Mouse (Mus musculus) right cerebral cortex, postnatal 10 days (tissue): ENCODE results near the gene Mr1.
A peak's percentile ranks its signal among the peaks of the same experiment; 100 is the strongest.

Experiments
- DNase-seq, 2 experiments: peaks; one replicate each; pipeline ENCODE4 v3.0.0; 2021; ENCODE audit warnings: low spot score in 2 of 2

Gene Mr1

GRCm38 (mm10) chr1:155093971-155094707 lies 52.5 kb downstream of the Mr1 start:
- DNase-seq = no peak

- no peak for DNase-seq
These were observed 53.3 kb downstream of the Mr1 start for GRCm38 (mm10) chr1:155093145-155093791.

DNA sequence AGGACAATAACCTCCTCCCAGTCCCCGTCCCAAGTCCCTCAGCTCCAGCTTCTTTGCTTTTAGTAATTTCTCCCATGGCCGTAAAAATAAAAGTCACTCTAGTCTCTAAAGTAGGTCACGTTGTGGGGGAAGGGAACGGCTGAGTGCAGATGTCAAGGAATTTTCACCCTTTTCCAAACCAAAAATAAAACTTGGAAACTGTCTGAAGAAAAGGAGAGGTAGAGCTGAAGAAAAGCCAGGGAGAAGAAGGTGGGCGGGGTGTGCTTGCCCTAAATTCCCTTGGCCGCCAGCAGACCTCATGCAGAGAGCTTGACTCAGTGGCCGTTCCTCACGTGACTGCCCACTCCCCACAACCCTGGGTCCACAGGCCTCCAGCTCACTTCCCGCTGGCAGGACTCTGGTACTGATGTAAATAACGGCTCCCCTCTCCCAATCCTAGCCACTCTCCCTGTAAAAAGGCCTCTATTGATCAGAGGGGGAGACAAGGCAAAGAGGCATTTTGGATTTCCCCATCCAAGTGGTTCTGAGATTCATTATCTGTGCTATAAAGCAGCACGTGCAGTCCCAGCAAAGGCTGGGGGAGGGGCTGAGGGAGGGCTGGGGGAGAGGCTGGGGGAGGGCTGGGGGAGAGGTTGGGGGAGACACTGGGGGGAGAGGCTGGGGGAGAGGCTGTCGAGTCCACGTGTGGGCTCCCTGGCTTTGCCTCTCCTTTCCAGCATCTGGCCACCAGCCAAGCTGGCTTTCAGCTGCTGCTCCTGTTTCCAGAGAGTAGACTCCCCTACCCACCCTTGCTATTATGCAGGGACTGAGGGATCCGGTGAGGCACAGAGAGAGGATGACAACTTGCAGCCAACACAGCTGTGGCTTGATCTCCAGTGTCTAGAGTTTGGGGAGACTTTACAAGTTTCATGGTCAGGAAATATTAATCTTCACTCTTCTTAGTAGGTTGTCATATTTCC lies 54.5 kb downstream of the Mr1 start:
- DNase-seq = peak; percentile 86 to 88

- no peak for DNase-seq
These were observed 55.2 kb downstream of the Mr1 start for GRCm38 (mm10) chr1:155091374-155091841.

DNA sequence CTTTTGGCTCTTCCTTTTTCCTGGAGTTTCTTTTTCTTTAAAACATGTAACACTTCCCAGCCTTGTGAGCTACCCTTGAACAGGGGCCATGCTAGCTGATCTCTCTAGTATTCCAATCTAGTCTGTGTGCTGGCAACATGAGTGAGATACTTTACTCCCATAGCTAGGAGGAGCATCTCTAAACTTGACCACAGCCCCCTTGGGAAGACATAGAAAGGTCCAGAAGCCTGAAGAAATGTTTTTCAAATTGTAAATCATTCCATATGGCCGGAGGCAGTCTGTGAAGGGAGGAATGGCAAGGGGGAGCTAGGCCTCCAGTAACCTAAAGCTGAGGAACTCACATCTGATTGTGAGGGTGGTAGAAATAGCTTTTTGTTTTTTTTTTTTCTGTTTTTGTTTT lies 55.9 kb downstream of the Mr1 start:
- DNase-seq = no peak

GRCm38 (mm10) chr1:155090327-155090726 lies 56.3 kb downstream of the Mr1 start:
- DNase-seq = no peak

DNA sequence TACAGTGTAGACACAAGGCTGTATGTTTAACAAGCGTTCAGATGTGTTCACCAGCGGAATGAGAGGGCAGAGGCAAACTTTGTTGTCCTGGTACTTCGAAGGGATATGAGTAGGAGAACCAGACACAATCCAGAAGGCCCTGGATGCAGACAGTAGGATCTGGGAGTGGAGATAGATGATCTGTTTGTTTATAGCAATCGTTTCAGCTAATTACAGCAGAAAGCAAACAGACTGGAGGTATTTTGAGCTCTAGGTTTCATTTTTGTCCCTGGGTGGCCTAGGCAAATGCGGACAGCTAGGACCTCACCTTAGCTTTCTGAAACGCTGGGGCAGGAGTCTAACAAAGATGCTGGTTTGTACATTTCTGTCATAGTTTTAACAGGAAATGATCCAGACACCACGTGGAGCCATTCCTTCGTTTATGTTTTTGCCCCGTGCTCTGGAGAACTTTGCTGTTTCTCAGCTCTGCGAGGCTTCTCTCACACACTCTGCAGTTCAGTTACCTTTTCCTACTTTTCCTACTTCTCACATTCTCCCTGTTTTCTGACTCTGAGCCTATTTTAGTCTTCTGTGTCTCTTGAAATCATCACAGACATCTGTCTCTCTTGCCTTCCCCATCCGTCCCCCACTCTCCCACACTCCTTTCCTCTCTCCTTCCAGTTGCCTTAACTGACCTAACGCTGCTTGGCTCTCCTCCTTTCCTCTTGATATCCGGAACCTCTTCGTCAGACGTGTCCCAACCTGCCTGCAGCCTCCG lies 57.6 kb downstream of the Mr1 start:
- DNase-seq = no peak

- DNase-seq = no peak
These were observed 58.6 kb downstream of the Mr1 start for GRCm38 (mm10) chr1:155088046-155088445.

DNA sequence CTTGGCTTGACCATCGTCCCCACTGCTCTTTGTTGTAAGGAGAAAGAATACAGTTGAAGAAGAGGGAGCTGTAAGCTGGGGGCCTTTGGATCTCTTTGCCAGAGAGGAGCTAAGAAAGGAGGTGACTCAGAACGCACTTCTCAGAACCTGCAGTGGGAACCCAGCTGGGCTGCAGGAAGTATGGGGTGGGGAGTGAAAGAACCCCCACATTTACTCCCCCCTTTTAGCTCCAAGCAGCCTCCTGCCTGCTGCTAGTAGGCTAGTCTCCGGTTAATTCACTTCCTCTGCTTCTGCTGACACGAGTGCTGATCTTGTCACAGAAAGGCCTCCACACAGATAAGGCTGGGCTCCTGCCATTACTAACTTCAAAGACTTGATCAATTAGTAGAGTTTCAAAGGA lies 59.7 kb downstream of the Mr1 start:
- DNase-seq = no peak

- no peak for DNase-seq
These were observed 60.2 kb downstream of the Mr1 start for GRCm38 (mm10) chr1:155086416-155086815.

DNA sequence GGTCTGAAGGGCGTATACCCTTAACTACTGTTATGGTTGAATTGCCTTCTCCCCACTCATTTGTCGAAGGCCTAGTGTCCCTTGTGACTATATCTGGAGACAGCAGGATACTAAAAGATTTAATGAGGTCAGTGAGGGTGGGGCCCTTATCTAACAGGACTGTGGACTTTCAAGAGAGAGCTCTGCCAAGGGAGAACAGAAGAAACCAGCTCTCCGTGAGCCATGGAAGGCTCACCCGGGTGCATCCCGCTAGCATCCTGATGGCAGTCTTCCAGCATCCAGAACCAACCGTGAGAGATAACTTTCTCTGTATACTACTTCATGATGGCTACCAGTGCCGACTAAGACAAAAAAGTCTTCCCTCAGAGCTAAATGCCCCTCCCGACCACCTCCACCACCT lies 61.8 kb downstream of the Mr1 start:
- DNase-seq = no peak

GRCm38 (mm10) chr1:155083271-155084265 lies 63.0 kb downstream of the Mr1 start:
- peak; percentile 97 for DNase-seq

DNA sequence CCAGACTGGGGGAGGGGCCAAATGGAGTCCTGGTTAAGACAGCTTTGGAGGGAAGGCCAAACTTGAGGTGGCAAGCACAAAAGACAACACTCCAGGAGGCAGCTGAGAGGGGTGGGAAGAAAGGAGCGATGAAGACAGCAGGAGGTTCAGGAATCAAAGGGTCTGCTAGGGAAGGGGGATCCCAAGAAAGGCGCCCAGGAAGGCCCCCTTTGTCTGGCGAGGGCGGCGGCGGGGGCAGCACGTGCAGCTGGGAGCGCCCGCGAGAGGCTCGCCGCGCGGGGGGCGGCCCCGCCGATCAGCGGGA lies 63.7 kb downstream of the Mr1 start:
- peak; percentile 76 to 81 for DNase-seq

DNA sequence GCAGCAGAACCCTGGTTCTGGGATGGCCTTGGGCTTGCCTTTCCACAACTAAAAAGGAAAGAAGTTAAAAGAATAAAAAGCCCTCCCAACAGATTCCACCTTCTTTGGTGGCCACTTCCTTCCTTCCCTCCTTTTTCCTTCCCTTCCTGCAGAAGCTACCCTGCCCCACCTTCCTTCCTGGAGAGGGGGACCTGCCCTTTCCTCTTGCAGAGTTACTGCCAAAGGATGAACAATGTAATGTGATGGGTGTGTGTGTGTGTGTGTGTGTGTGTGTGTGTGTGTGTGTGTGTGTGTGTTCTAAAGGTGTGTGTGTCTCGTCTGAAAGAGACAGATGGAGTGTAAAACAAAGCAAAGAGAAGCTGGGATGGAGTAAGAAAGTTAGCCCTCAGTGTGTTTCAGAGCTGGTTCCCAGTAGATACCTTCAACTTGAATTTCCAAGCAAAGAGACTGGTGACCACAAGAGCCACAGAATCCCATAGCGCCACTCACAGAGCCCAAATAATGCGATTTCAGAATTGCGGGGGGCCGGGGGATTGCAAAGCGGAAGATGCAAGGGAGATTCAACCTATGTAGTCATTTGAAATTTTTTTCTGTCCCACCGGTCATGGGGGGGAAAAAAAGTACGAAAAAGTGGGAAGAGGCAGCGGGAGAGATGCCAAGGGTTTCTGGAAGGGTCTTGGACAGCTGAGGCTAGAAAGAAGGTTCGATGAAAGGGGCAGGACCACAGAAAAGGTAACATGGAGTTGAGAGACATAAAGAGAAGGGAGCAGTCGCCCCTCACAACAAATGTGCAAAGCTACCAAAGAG lies 64.3 kb downstream of the Mr1 start:
- DNase-seq = no peak

GRCm38 (mm10) chr1:155077675-155078074 lies 68.9 kb downstream of the Mr1 start:
- peak in 1 of 2 experiments; percentile 32 for DNase-seq
